Mouse (Mus musculus) heart, adult 2 months (tissue): ENCODE results near the gene Ptprh.

ENCODE experiments used
- CTCF ChIP-seq: fragments of 200-600 bp; IDR thresholded peaks from 2 replicates; pipeline ENCODE4 v1.8.1; 2022; ENCODE audit warnings: antibody characterized with exemption, mild to moderate bottlenecking, moderate library complexity
- EP300 ChIP-seq: fragments of 200-500 bp; IDR thresholded peaks from 2 replicates; pipeline ENCODE4 v1.6.1; 2011; ENCODE audit warnings: low read depth, low read length, control low read depth; ENCODE audit not compliant: insufficient read depth
- POLR2A ChIP-seq: fragments of 200-500 bp; IDR thresholded peaks from 2 replicates; pipeline ENCODE4 v1.6.1; 2011; ENCODE audit warnings: mild to moderate bottlenecking, low read depth, low read length, control low read depth; ENCODE audit not compliant: insufficient read depth

DNA sequence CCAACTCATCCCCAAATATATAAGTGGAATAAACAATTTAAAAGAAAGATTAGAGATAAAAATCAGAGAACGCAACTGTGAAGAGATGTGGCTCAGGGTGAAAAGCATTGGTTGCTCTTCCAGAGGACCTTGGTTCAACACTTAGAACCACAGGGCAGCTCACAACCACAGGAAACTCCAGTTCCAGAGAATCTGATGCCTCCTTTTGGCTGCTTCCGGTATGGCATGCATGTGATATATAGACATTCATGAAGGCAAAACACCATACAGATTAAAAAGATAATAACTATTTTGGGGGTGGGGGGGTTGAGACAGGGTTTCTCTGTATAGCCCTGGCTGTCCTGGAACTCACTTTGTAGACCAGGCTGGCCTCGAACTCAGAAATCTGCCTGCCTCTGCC, 41.2 kb downstream of the Ptprh start:
- TF ChIP-seq POLR2A (no peak), CTCF (0 out of 2 replicates have a peak, but pooled peaks have one; percentile 5), EP300 (no peak)
